Mouse (Mus musculus): ENCODE measurements around the gene Dad1.
"Not testable (repeated sequence)": the region's sequence is repeated elsewhere in the genome, so short reads cannot be mapped to it uniquely, and the experiment has no call there.

Gene Dad1

DNA sequence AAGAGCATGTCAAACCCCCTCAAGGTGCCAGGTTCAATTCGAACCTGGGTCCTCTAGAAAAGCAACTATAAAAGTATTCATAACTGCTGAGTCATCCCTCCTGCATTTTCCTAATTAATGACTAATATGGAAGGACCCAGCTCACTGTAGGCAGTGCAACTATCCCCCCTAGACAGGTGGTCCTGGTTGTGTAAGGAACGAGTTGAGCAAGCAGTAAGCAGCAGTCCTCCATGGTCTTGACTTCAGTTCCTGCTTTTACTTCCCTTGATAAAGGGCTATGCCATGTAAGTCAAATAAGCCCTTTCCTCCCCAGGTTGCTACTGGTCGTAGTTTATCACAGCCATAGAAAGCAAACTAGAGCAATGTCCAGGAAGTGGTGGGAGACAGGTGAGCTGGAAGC, 7.7 kb downstream of the Dad1 start:
- DNase-seq (ENCODE audit: low read depth, low spot score), result no peak

DNA sequence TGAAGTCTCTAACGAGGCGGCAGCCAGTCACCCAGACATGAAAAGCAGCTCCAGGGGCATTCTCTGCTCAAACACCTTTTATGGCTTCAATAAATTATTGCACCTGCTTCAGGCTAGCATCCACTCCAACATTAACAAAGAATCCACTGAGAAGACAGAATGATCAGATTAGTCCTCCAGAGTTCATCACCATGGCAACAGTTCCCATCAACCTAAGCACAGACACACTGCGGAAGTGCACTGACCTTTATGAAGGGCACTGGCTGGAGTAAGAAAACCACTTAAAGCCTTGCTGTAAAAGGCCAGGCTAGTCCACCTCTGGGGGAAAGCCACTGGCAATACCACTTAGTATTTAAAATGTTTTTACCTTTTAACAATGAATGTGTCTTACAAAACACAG, 9.7 kb downstream of the Dad1 start:
- no peak for DNase-seq (ENCODE audit: low read depth, low spot score)

DNA sequence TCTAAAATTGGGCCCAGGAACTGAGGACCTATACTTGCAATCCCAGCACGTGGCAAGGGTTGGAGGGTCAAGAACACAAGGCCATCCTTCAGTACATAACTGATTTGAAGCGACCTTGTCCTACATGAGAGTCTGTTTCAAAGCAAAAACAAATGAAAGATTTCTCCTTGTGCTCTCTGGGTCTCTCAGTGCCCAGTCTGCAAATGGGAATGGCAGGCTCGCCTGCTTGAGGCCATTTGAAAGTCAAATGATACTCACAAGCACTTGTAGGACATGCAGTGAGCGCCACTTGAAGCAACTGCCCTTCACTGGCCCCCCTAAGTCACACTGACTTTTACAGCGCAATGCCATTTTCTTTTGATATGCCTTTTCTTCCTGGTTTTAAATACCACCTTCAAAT, 13.4 kb downstream of the Dad1 start:
- DNase-seq (ENCODE audit: low read depth, low spot score), result no peak

DNA sequence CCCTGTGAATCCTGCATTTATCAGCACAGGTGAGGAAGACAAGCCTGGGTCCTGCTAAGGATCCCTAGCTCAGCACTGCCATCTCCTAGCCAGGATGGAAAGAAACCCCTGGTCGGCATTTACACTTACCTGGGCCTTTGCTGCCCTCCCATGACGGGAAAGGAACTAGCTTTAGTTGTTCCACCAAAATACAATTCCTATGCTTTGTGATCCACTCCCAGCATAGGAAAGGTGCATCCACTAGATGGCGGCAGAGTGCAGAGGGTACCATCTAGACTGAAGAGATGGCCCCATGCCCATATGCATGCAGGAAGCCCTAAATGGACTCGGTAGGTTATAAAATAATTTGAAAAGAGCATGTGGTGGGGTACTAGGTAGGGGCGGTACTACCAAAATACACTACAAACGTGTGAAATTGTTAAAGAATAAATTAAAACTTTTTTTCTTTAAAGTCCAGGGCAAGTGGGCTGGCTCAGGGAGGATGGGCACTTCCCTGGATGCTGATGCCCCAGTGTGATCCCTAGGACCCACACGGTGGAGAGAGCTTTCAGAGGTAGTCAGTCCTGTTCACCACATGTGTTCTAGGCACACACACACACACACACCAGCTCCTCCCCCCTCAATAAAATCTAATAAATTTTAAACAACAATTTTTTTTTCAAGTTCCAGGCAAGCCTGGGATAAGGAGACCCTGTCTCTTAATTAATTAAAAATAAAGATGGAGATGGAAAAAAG, 14.7 kb downstream of the Dad1 start:
- no peak for DNase-seq (ENCODE audit: low read depth, low spot score)

DNA sequence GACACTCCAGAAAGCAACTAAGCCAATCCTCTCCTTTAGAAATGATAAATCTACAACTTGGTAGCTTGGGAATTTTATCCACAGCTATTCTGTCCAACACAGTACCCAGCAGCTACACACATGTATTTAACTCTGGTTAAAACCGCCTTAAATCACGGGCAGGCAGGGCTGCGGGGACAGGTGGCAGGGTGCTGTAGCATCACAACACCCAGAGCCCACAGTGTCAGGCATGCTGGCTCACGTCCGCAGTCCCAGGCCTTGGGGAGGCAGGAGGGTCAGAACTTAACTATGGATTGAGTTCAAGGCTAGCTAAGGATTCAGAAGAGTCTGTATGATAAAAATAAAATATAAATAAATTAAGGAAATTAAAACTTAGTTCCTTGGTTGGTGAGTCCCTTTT, 17.0 kb downstream of the Dad1 start:
- no peak for DNase-seq (ENCODE audit: low read depth, low spot score)

DNA sequence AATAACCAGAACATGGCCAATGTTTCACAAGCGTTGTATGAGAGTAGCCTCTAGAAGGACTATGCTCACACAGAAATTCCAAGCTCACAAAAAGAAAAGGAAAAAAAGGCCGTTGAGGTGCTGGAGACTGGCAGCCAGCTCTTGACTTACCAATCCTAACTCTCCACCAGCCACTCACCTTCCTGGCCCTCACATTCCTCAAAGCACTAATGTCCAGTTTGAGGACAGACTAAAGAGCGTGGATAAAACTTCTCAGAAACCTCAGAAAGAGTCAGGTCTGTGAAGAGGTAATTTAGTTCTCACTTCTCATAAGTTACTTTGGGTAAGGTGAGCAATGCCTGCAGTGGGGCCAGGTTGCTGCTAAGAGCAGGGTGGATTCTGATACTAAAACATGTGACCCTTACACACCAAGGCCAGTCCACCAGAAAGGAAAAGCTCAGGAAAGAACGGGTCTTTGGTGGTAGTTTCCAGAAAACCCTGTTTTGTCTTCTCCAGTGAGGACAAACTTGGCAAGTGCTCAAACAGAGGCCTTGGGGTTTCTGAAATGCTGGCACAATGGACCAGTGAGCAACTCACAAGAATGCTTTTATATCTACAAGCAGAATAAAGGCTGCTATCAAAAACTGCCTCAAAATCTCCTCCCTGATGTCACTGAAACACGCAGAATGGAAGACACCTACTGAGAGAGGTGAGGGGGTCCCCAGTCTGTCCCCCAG, 17.9 kb downstream of the Dad1 start:
- DNase-seq (ENCODE audit: low read depth, low spot score), result no peak

DNA sequence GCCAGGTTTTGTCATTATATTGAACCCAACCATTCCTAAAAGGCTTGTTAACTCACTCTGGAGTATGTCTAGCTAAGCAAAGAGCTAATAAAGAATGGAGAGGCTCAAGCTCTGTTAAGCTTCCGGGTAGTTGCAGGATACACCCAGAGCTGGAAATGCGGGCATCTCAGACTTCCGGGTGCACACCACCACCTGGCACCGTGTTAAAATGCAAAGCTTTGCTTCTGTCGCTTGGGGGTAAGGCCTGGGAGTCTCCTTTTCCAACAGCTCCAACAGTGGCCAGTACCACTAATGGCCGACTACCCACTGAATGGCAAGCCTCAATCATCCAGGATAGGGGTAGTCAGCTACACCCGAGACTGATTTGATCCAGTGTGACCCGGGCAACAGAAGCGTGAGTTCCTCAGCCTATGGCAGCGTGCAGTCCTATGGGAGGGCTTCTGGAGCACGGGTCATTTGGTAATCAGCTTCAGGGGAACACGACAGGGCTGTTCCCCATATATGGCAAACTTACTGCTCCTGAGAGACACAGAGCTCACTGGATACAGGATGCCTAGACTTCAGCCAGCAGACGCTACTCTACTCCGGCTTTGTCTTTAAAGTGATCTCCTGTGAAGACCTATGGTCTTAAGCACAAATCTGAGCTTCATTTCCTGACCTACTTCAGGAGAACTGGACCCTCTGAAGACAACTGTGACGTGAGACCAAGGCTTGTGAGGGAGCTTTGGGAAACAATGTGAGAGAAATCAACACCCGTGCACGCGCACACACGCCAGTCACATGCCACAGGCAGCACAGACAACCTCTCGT, 19.5 kb downstream of the Dad1 start:
- no peak for DNase-seq (ENCODE audit: low read depth, low spot score)

DNA sequence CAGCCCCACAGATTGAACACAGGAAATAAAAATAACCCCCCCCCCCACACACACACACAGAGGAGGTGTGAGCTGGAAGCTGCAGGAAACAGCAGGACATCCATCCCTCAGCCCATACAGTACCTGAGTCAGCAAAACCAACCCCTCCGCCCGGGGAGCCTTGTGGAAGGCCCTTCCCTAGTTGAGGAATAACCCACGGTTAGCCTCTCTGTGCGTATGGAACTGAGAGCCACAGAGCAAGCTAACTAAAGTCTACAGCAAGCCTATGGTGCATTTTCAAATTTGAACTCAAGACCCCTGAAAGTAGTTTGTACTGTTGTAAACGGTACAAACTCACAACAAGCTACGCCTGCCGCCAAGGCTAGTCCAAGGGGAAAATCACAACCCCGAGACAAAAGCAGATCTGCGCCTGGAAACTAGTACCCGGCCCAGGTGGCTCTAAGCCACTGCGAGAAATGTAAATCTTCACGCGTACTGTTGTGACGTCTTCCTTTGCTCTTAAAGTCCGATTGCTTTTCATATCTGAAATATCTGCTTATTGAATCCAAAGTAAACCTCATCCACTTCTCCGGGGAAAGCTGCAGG, 20.3 kb downstream of the Dad1 start:
- no peak for DNase-seq (ENCODE audit: low read depth, low spot score)

DNA sequence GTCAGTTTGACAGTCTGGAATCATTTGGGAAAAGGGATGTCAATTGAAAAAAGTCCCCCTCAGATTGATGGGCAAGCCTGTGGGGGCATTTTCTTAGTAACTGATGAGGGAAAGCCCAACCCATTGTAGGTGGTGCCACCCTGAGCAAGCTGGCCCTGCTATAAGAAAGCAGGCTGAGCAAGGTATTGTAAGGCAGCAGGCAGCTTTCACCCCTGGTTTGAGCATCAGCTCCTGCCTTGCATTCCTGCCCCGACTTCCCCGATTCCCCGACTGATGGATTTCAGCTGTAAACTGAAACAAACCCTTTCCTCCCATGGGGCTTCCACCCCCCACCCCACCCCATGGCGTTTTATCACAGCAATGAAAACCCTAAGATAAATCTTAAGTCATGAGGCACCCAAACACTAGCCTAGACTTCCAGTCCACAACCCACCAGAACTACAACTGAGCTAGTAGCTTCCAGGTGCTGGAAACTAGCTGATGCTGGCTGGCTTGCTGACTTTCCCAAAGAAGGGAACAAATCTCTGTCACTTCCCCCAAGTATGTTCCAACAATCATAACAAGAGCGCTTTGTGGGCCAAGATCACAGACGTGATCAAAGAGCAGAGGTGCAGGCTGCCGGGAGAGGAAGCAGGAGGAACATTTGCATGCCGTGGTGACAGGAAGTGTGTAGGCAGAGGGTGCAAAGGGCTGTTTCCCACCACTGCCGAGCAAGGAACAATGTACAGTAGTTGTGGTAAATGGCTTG, 20.9 kb downstream of the Dad1 start:
- DNase-seq (ENCODE audit: low read depth, low spot score), result no peak

DNA sequence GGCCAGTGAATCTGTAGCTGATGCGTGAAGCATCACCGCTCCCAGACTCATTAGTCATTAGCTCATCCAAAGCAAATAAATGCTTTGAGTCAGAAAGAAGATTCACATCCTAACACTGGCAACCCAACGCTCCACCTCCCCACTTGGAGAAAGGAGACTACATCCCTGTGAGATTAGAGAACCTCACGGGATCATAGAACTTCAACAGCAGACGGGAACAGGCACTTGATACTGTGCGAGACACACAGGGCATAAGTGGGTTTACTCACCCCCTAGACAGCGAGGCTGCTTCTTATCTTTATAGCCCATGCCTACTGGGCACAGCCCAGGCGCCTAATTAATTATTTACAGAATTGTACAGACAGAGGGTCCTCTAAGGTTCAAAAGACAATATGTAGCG, 21.8 kb downstream of the Dad1 start:
- no peak for DNase-seq (ENCODE audit: low read depth, low spot score)

DNA sequence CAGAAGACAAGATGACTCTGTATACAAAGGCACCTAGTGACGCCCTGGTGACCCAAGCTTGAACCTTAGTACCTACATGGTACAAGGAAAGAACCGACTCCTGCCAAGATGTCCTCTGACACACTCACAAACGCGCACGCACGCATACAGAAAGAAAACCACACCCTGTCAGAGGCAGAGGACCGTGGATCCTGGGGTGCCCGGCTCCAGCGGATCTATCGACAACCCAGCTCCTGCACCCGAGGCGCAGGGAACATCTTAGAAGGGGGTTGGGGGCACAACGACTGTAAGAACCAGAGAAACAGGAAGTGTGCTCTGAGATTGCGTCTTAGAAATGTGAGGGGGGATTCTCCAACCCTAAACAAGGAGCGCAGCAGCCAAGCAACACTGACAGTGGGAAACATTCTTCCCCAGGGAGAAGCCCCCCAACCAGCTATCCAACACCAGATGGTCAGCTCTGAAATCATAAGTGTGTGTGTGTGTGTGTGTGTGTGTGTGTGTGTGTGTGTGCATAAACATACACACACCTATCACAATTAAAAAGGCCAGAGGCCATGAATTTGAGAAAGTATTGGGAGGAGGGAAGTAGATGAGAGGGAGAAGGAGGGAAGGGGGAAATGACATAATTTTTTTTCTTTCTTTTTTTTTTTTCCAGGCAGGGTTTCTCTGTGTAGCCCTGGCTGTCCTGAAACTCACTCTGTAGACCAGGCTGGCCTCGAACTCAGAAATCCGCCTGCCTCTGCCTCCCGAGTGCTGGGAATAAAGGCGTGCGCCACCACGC, 22.5 kb downstream of the Dad1 start:
- DNase-seq (ENCODE audit: low read depth, low spot score), result no peak

DNA sequence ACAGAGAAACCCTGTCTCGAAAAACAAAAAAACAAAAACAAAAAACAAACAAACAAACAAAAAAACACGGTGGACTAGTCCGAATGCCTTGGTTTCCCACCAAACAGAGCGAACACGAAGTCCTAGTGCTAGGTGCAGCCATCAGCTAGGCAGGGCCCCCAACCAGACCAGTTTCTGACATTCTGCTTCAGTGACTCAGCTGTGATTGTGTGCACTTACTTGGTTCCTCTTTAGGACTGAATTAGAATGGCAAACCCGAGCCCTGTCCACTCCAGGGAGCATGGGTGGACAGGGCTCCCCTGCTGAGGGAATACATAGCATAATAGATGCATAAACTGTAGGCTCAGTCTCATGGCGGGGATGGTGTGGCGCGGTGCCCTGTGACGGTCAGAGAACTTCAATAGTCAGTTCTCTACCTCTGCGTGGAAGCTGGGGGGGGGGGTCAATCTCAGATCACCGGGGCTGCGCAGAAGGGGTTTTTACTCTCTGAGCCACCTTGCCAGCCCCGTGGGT, 23.2 kb downstream of the Dad1 start:
- DNase-seq (ENCODE audit: low read depth, low spot score), result no peak

DNA sequence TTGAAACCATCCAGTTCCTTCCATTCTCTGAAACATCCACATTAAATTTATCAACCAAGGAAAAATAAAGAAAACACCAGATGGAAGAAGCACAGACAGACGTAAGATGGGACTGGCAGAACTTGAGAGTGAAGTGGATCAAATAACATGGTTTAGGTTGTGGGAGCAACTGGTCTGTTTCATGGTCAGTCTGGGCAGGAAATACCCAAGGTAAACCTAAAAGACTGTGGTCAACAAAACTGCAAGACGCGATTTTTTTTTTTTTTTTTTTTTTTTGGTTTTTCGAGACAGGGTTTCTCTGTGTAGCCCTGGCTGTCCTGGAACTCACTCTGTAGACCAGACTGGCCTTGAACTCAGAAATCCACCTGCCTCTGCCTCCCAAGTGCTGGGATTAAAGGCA, 24.1 kb downstream of the Dad1 start:
- DNase-seq (ENCODE audit: low read depth, low spot score), result not testable (repeated sequence)

DNA sequence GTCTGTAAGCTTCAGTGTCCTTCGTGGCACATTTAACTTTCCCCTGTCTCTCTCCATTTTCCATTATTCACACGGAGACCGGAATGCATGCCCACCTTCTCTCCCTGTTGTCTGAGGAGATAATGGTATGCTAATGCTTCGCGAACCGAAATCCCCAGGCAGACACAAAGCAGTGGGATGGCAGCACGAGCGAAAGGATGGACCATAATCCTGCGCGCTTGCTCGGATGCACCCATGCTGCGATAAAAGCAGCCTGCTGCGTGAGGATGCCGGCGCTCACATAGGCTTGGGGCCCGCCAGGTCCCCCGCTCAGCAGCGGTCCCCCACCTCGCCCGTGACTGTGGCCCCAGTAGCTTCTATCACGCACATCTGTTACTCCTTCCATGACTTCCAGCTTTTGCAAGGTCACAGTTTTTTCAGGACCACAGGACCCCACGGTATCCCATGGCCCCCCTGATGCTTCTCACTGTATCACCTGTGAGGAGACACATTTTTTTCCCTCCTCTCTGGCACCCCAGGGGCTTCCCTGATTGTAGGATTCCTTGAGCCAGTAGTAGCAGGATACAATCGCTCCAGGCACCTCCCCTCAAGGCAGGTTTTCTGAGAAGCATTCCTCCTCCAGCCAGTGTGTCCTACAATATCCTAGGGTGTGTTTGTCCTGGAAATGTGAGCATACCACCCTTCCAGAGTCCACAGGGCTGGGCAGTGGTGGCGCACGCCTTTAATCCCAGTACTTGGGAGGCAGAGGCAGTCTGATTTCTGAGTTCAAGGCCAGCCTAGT, 24.8 kb downstream of the Dad1 start:
- no peak for DNase-seq (ENCODE audit: low read depth, low spot score)

DNA sequence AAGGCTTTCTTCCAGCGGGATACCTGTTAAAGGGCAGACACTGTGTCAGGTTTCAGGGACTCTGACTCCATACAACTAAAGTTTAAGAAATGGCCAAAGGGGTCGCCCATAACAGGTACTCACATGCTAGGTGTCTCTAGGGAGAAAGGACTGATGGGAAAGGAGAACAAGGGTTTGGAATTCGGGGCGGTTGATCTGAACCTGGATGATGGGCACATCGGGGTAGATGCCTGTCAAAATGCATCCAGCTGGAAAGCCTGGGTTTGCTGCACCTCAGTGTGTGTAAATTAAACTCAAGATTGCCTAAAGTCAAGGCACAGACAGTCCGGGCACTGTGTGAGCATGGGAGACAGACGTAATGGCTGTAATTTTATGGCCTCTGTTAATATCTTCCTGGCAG, 25.4 kb downstream of the Dad1 start:
- DNase-seq (ENCODE audit: low read depth, low spot score), result no peak

DNA sequence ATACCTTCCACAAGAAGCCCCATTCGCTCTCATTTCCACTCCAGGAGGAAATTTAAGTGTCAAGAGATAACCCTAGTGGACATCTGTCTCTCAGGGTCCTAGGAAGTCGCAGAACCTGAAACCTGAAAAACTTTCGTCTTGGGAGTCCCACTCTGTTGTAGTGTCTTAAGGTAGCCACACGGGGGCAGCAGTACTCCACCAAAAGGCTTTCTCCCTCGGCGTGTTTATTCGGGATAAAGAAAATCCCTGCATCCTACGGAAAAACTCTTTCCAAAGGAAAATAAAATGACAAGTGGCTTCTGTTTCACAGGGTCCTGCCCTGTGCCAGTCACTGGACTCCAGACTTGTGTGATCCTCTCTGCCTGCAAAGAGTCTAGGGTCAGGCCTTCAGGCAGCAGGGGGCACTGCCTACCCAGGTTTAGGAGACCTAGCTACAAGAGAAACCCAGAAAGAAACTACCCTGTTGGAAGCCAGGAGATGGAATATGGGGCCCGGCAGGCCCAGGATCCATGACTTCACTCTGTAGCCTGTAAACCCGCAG, 25.9 kb downstream of the Dad1 start:
- peak; percentile 26 for DNase-seq (ENCODE audit: low read depth, low spot score)

DNA sequence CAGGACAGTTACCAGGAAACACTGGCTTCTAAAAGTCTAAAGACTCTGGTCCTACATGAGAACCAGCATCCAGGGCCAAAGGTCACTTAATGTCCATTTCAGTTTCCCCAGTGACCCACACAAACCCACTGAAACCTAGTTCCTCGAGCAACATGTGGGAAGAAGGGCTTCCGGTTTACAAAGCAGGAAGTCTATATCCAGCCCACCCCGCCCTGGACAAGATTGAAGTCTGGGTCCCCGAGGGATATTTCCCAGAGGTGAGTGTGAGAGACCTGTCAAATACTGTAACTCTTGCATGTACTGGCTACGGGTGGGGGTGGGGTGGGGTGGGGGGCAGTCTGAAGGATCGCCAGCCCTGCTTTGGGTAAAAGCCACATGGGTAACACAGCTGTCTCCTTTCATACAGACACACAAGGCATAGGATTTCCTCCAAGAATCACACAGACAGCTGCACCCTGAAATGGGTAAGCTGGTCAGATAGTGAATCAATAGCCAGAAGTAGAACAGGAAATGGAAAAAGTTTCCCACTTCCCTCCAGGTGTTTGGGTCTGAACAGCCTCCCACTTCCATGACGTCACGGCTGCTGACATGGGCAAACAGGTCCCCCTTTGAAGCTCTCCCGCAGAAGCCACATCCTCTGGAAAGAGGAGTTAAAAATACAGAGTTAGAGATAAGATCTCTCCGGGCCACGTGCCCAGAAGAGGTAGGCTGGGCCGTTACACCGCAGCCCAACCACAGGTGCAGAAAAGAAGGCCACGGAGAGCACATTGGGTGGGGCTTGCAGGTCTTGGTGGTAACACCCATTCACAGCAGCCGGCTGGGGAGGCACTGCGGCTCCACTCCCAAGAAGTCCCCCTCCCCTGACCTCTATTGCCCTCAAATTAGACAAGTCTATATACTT, 26.7 kb downstream of the Dad1 start:
- no peak for DNase-seq (ENCODE audit: low read depth, low spot score)

DNA sequence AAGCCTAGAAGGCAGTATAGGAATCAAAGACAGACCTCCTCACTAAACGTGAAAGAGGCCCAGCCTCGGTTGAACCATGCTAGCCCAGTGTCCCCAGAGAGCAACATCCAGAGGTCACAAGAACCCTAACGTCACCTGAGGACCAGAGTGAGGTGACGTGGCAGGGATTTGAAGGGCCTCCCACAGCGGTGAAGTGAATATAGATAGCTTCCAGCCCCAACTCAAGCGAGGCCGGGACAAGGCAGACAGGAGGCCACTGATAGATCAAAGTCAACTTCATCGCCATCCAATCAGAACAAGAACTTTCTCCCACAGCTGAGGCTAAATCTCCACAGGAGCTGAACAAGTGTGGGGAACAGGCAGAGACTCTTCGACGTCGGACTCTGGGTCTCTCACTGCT, 28.2 kb downstream of the Dad1 start:
- no peak for DNase-seq (ENCODE audit: low read depth, low spot score)

All from brain, embryonic 18.5 days (tissue).